Mouse (Mus musculus): ENCODE results near the gene Cfdp1. TPM values are rescaled to one million over a fixed set of nuclear protein-coding genes. Genes with fewer than 3 reads are reported as not detected.
A peak's percentile ranks its signal among the peaks of the same experiment; 100 is the strongest.

Cfdp1 gene
- total RNA-seq, 2 experiments from 2014 or later = 76.9 to 78.2 TPM

GRCm38 (mm10) chr8:111776492-111776891, 77.6 kb downstream of the Cfdp1 start:
- no peak for DNase-seq (ENCODE audit: low spot score in 2 of 2)
- intact Hi-C loops (cut with DNase I) = no loop called here

GRCm38 (mm10) chr8:111775766-111776165, 78.3 kb downstream of the Cfdp1 start:
- intact Hi-C loops (cut with DNase I) = no loop called here
- no peak for DNase-seq (ENCODE audit: low spot score in 2 of 2)

- intact Hi-C loops (cut with DNase I) = no loop called here
Measured at GRCm38 (mm10) chr8:111773476-111773875, 80.6 kb downstream of the Cfdp1 start.

GRCm38 (mm10) chr8:111773057-111773456, 81.0 kb downstream of the Cfdp1 start:
- intact Hi-C loops (cut with DNase I) = no loop called here

More at GRCm38 (mm10) chr8:111773476-111773875, 80.6 kb downstream of the Cfdp1 start:
- DNase-seq (ENCODE audit: low spot score in 2 of 2) = no peak

GRCm38 (mm10) chr8:111772083-111772482, 82.0 kb downstream of the Cfdp1 start:
- DNase-seq (ENCODE audit: low spot score in 2 of 2) = no peak
- intact Hi-C loops (cut with DNase I) = no loop called here

More at GRCm38 (mm10) chr8:111773057-111773456, 81.0 kb downstream of the Cfdp1 start:
- DNase-seq (ENCODE audit: low spot score in 2 of 2) = no peak

GRCm38 (mm10) chr8:111771625-111772020, 82.5 kb downstream of the Cfdp1 start:
- intact Hi-C loops (cut with DNase I) = no loop called here
- DNase-seq (ENCODE audit: low spot score in 2 of 2) = no peak

GRCm38 (mm10) chr8:111770958-111771624, 83.0 kb downstream of the Cfdp1 start:
- DNase-seq (ENCODE audit: low spot score in 2 of 2) = no peak
- intact Hi-C loops (cut with DNase I) = no loop called here

- peak; percentile 22 to 28 for DNase-seq (ENCODE audit: low spot score in 2 of 2)
- intact Hi-C loops (cut with DNase I) = loop anchor here (5.0 kb wide), 1 partner anchor 68 kb away; no protein-coding TSS in a partner anchor
Measured at GRCm38 (mm10) chr8:111769764-111770428, 84.2 kb downstream of the Cfdp1 start.

GRCm38 (mm10) chr8:111769296-111769695, 84.8 kb downstream of the Cfdp1 start:
- intact Hi-C loops (cut with DNase I) = loop anchor here (5.0 kb wide), 1 partner anchor 67 kb away; no protein-coding TSS in a partner anchor
- no peak for DNase-seq (ENCODE audit: low spot score in 2 of 2)

- intact Hi-C loops (cut with DNase I) = loop anchor here (5.0 kb wide), 1 partner anchor 66 kb away; no protein-coding TSS in a partner anchor
Measured at GRCm38 (mm10) chr8:111768651-111769050, 85.4 kb downstream of the Cfdp1 start.

GRCm38 (mm10) chr8:111765616-111766015, 88.5 kb downstream of the Cfdp1 start:
- no peak for DNase-seq (ENCODE audit: low spot score in 2 of 2)
- intact Hi-C loops (cut with DNase I) = loop anchor here (5.0 kb wide), 1 partner anchor 63 kb away; no protein-coding TSS in a partner anchor

More at GRCm38 (mm10) chr8:111768651-111769050, 85.4 kb downstream of the Cfdp1 start:
- no peak for DNase-seq (ENCODE audit: low spot score in 2 of 2)

GRCm38 (mm10) chr8:111765096-111765495, 89.0 kb downstream of the Cfdp1 start:
- intact Hi-C loops (cut with DNase I) = loop anchor here (5.0 kb wide), 1 partner anchor 63 kb away; no protein-coding TSS in a partner anchor

GRCm38 (mm10) chr8:111760708-111761107, 93.4 kb downstream of the Cfdp1 start:
- no peak for DNase-seq (ENCODE audit: low spot score in 2 of 2)
- intact Hi-C loops (cut with DNase I) = no loop called here

More at GRCm38 (mm10) chr8:111765096-111765495, 89.0 kb downstream of the Cfdp1 start:
- DNase-seq (ENCODE audit: low spot score in 2 of 2) = no peak

- DNase-seq (ENCODE audit: low spot score in 2 of 2) = no peak
- intact Hi-C loops (cut with DNase I) = no loop called here
Measured at GRCm38 (mm10) chr8:111758817-111759216, 95.3 kb downstream of the Cfdp1 start.

GRCm38 (mm10) chr8:111757599-111757998, 96.5 kb downstream of the Cfdp1 start:
- intact Hi-C loops (cut with DNase I) = no loop called here
- no peak for DNase-seq (ENCODE audit: low spot score in 2 of 2)

- intact Hi-C loops (cut with DNase I) = no loop called here
- DNase-seq (ENCODE audit: low spot score in 2 of 2) = no peak
Measured at GRCm38 (mm10) chr8:111754736-111755135, 99.4 kb downstream of the Cfdp1 start.

- no peak for DNase-seq (ENCODE audit: low spot score in 2 of 2)
- intact Hi-C loops (cut with DNase I) = no loop called here
Measured at GRCm38 (mm10) chr8:111754088-111754487, 100.0 kb downstream of the Cfdp1 start.

- intact Hi-C loops (cut with DNase I) = no loop called here
- DNase-seq (ENCODE audit: low spot score in 2 of 2) = no peak
Measured at GRCm38 (mm10) chr8:111748766-111749165, 105.3 kb downstream of the Cfdp1 start.

- intact Hi-C loops (cut with DNase I) = no loop called here
Measured at GRCm38 (mm10) chr8:111747866-111748649, 106.0 kb downstream of the Cfdp1 start.

More at GRCm38 (mm10) chr8:111747866-111748649, 106.0 kb downstream of the Cfdp1 start:
- DNase-seq (ENCODE audit: low spot score in 2 of 2) = no peak
